Mouse (Mus musculus) midbrain, embryonic 13.5 days (tissue): ENCODE measurements around the gene Msrb2. TPM values are rescaled to one million over a fixed set of nuclear protein-coding genes. Genes with fewer than 3 reads are reported as not detected.

Source experiments
- ATAC-seq: fragments of 200-750 bp; cut with Nextera tagmentation; 2 replicates; pipeline ENCODE4 v1.8.0; 2017; ENCODE audit warnings: mild to moderate bottlenecking, moderate TSS enrichment, moderate library complexity
- H3K27ac ChIP-seq: fragments of 300-500 bp; sonication (generic); 2 replicates; pipeline ENCODE4 v1.5.1; 2015; ENCODE audit warnings: inconsistent platforms, mild to moderate bottlenecking, moderate library complexity
- H3K27me3 ChIP-seq: fragments of 300-500 bp; sonication (generic); 2 replicates; pipeline ENCODE4 v1.6.1; 2015; ENCODE audit warnings: mild to moderate bottlenecking, inconsistent platforms
- H3K36me3 ChIP-seq: fragments of 300-500 bp; sonication (generic); 2 replicates; pipeline ENCODE4 v1.6.1; 2015; ENCODE audit warnings: mild to moderate bottlenecking, inconsistent platforms
- H3K4me1 ChIP-seq: fragments of 300-500 bp; sonication (generic); replicated peaks from 2 replicates; pipeline ENCODE4 v1.6.1; 2015; ENCODE audit warnings: inconsistent platforms
- H3K4me2 ChIP-seq: fragments of 300-500 bp; sonication (generic); replicated peaks from 2 replicates; pipeline ENCODE4 v1.6.1; 2015; ENCODE audit warnings: moderate library complexity, mild to moderate bottlenecking, inconsistent platforms
- H3K4me3 ChIP-seq: fragments of 300-500 bp; sonication (generic); replicated peaks from 2 replicates; pipeline ENCODE4 v1.5.1; 2015; ENCODE audit warnings: mild to moderate bottlenecking, inconsistent platforms
- H3K9ac ChIP-seq: fragments of 300-500 bp; sonication (generic); replicated peaks from 2 replicates; pipeline ENCODE4 v1.6.1; 2015; ENCODE audit warnings: mild to moderate bottlenecking, inconsistent platforms
- H3K9me3 ChIP-seq: fragments of 300-500 bp; sonication (generic); 2 replicates; pipeline ENCODE4 v1.6.1; 2016; ENCODE audit warnings: mild to moderate bottlenecking, inconsistent platforms
- WGBS: fragments of 180-500 bp; shearing (Covaris S2); methylation state at CpG from one replicate; pipeline ENCODE4 v1.1.7; 2015; 5-methylcytosine and 5-hydroxymethylcytosine counted together
- polyA plus RNA-seq: library from polyadenylated mRNA; unstranded; fragments of >200 nt; fragmentation: Nextera tagmentation; extraction: Ambion mirVana; gene quantifications from 2 replicates; pipeline ENCODE4 v1.2.1, GENCODE M21; 2015

The Msrb2 gene
- polyA plus RNA-seq, 1 experiment from 2014 or later: 7.7 TPM

- no peak overlapping the region for H3K27ac ChIP-seq
- WGBS: under 1% methylated on average over 33 of the region's 33 CpGs
- peak overlapping the region; percentile 56 for H3K4me2 ChIP-seq
- H3K27me3 ChIP-seq: peaks cover 96% of the 10 kb centered on the region
- H3K4me3 ChIP-seq: peak overlapping the region; percentile 33
- H3K9ac ChIP-seq: no peak overlapping the region; the same call in 1 of the 2 replicates
- no peaks in the 10 kb centered on the region for H3K9me3 ChIP-seq
- no peaks in the 10 kb centered on the region for H3K36me3 ChIP-seq
- peaks cover 24% of the 10 kb centered on the region for H3K4me1 ChIP-seq
- ATAC-seq: peak; percentile 61
Measured at GRCm38 (mm10) chr2:19430746-19431145, 59.5 kb downstream of the Msrb2 start.

- Histone ChIP-seq H3K27me3 (peaks cover 97% of the 10 kb centered on the region), H3K4me3 (peak overlapping the region; percentile 33), H3K9me3 (no peaks in the 10 kb centered on the region), H3K4me1 (peaks cover 24% of the 10 kb centered on the region), H3K36me3 (no peaks in the 10 kb centered on the region), H3K4me2 (peak overlapping the region; percentile 56), H3K27ac (no peak overlapping the region), H3K9ac (no peak overlapping the region)
- peak; percentile 81 for ATAC-seq
- WGBS: 1% methylated on average over 18 of the region's 18 CpGs
Measured at GRCm38 (mm10) chr2:19431186-19431585, 59.9 kb downstream of the Msrb2 start.

- no peaks in the 10 kb centered on the region for H3K36me3 ChIP-seq
- peak; percentile 73 for ATAC-seq
- H3K9me3 ChIP-seq: no peaks in the 10 kb centered on the region
- no peak overlapping the region for H3K9ac ChIP-seq
- no peak overlapping the region for H3K27ac ChIP-seq
- peak overlapping the region; percentile 9; the same call in 1 of the 2 replicates for H3K4me3 ChIP-seq
- H3K4me2 ChIP-seq: peak overlapping the region; percentile 56
- peaks cover 92% of the 10 kb centered on the region for H3K27me3 ChIP-seq
- WGBS: 2% methylated on average over 41 of the region's 41 CpGs
- H3K4me1 ChIP-seq: peaks cover 24% of the 10 kb centered on the region
Measured at GRCm38 (mm10) chr2:19431614-19432323, 60.5 kb downstream of the Msrb2 start.

GRCm38 (mm10) chr2:19444346-19444745 is 73.1 kb downstream of the Msrb2 start:
- peaks cover 95% of the 10 kb centered on the region for H3K27me3 ChIP-seq
- H3K9me3 ChIP-seq: no peaks in the 10 kb centered on the region
- no peak for ATAC-seq
- no peak overlapping the region for H3K27ac ChIP-seq
- no peaks in the 10 kb centered on the region for H3K36me3 ChIP-seq
- H3K4me1 ChIP-seq: peaks cover 34% of the 10 kb centered on the region
- H3K4me3 ChIP-seq: no peak overlapping the region
- no peak overlapping the region for H3K4me2 ChIP-seq
- WGBS: 2% methylated on average over 9 of the region's 9 CpGs
- H3K9ac ChIP-seq: no peak overlapping the region

Other genes starting within 250 kb of the Msrb2 start
- 0.90 and 1.7 TPM in 2 replicates for gene Armc3, start 172.1 kb upstream of the Msrb2 start, polyA plus RNA-seq
- 0.70 and 0.71 TPM in 2 replicates for gene Ptf1a, start 74.2 kb downstream of the Msrb2 start, polyA plus RNA-seq
- gene 4921504E06Rik, start 182.5 kb downstream of the Msrb2 start, polyA plus RNA-seq: 0.13 TPM in 1 of 2 replicates, not detected in the other